Mouse (Mus musculus) testis, adult 2 months (tissue): ENCODE results near the gene Rbm4.

Source experiments
- CTCF ChIP-seq: fragments of 200-500 bp; IDR thresholded peaks from 2 replicates; pipeline ENCODE4 v1.5.1; 2012; ENCODE audit warnings: low read depth, mild to moderate bottlenecking, inconsistent platforms, low read length, moderate library complexity; ENCODE audit not compliant: control insufficient read depth, insufficient read depth, insufficient replicate concordance
- POLR2A ChIP-seq: fragments of 200-500 bp; IDR thresholded peaks from 2 replicates; pipeline ENCODE4 v1.6.1; 2012; ENCODE audit warnings: low read depth, mild to moderate bottlenecking, inconsistent platforms, low read length, moderate library complexity; ENCODE audit not compliant: control insufficient read depth

DNA sequence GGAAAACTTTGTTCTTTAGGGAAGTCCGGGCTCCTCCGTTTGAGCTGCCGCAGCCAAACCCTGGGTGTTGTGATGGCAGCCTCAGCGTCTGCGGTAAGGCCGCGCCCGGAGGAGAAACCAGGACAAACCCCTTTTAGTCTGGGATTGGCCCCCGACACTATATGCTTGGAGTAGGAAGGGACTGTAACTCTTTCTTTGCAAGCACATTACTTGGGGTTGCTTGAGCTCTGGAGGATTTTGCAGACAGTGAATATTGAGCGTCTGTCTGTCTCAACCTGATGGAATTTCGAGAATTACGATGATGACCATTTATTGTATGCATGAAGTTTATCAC is 18.2 kb upstream of the Rbm4 start:
- no peak for TF ChIP-seq CTCF
- no peak for TF ChIP-seq POLR2A
